Mouse (Mus musculus) limb, embryonic 11.5 days (tissue): ENCODE data around the gene Mucl3. TPM values are rescaled to one million over a fixed set of nuclear protein-coding genes. Genes with fewer than 3 reads are reported as not detected.

Experiments used
- ATAC-seq: fragments of 200-750 bp; cut with Nextera tagmentation; 2 replicates; pipeline ENCODE4 v1.8.0; 2017; ENCODE audit warnings: low read depth; ENCODE audit not compliant: insufficient number of reproducible peaks, low FRiP score, low TSS enrichment
- DNase-seq: peaks from one replicate; pipeline ENCODE4 v3.0.0-alpha.2; 2015; ENCODE audit warnings: low spot score
- H3K27ac ChIP-seq: fragments of 300-500 bp; sonication (generic); replicated peaks from 2 replicates; pipeline ENCODE4 v1.5.1; 2014; ENCODE audit warnings: low read depth, mild to moderate bottlenecking, low read length
- H3K27me3 ChIP-seq: fragments of 300-500 bp; sonication (generic); 2 replicates; pipeline ENCODE4 v1.6.1; 2014; ENCODE audit warnings: mild to moderate bottlenecking, low read length, mixed read lengths; ENCODE audit not compliant: control insufficient read depth, insufficient read depth
- H3K36me3 ChIP-seq: fragments of 300-500 bp; sonication (generic); 2 replicates; pipeline ENCODE4 v1.6.1; 2014; ENCODE audit warnings: mild to moderate bottlenecking, low read length, moderate library complexity, mixed read lengths; ENCODE audit not compliant: control insufficient read depth, insufficient read depth
- H3K4me1 ChIP-seq: fragments of 300-500 bp; sonication (generic); 2 replicates; pipeline ENCODE4 v1.6.1; 2014; ENCODE audit warnings: low read length, mixed read lengths; ENCODE audit not compliant: control insufficient read depth, insufficient read depth
- H3K4me2 ChIP-seq: fragments of 300-500 bp; sonication (generic); 2 replicates; pipeline ENCODE4 v1.6.1; 2014; ENCODE audit warnings: low read depth, mild to moderate bottlenecking, moderate library complexity; ENCODE audit not compliant: severe bottlenecking
- H3K4me3 ChIP-seq: fragments of 300-500 bp; sonication (generic); 2 replicates; pipeline ENCODE4 v1.5.1; 2014; ENCODE audit warnings: low read depth, low read length
- H3K9ac ChIP-seq: fragments of 300-500 bp; sonication (generic); 2 replicates; pipeline ENCODE4 v1.6.1; 2014; ENCODE audit warnings: mild to moderate bottlenecking, low read length
- H3K9me3 ChIP-seq: fragments of 300-500 bp; sonication (generic); 2 replicates; pipeline ENCODE4 v1.6.1; 2016; ENCODE audit warnings: low read length; ENCODE audit not compliant: control insufficient read depth
- WGBS: fragments of 180-500 bp; shearing (Covaris S2); extraction: QIAGEN DNeasy Blood & Tissue Kit; methylation state at CpG from one replicate; pipeline ENCODE4 v1.1.7; 2014; 5-methylcytosine and 5-hydroxymethylcytosine counted together
- polyA plus RNA-seq: library from polyadenylated mRNA; unstranded; fragments of >200 nt; fragmentation: Nextera tagmentation; extraction: Ambion mirVana; gene quantifications from 2 replicates; pipeline ENCODE4 v1.2.1, GENCODE M21; 2014

Mucl3 gene
- polyA plus RNA-seq, 1 experiment from 2014 or later, result not detected

DNA sequence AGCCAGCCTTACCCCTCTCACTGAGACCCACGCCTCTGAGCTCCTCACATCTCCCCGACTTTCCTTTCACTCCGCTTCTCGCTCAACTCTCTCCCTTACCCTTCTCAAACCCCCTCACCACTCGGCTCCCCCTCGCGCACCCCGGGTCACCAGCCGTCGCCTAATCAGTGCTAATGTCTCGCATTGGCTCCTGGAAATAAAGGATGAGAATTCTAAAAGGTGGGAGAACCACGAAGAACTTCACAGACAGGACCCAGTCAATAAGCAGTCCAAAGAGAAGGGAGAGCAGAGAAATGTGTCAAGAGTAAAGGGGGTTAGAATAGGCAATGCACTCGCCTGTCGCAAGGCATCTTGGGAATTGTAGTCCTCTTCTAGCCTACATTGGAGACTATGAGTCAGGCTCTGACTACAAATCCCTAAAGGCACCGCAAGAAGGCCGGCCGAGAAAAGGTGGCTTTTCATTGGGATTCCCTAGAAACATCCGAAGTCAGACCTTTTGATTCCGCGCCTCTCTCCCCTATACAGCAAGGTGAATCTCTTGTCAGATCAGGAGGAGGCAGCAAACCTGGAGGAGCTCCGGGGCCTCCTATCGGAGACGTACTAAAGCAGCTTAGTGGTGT, 30.0 kb upstream of the Mucl3 start, which contains the start of gene Gtf2h4:
TSS of gene Gtf2h4 (minus strand) at position 324 of the 620 bp plus-strand sequence.
- H3K27ac ChIP-seq, result no peak within 1 kb of the TSS
- peak; percentile 88 for DNase-seq
- peak within 1 kb of the TSS; percentile 74 for H3K9ac ChIP-seq
- H3K36me3 ChIP-seq, result peaks cover 4% of the 10 kb centered on the region; the same call in 1 of the 2 replicates
- ATAC-seq, result peak; percentile 89
- peak within 1 kb of the TSS; percentile 44 for H3K4me2 ChIP-seq
- WGBS, result 4% methylated on average over 23 of the region's 23 CpGs
- no peaks in the 10 kb centered on the region for H3K9me3 ChIP-seq
- H3K4me1 ChIP-seq, result peaks cover 2% of the 10 kb centered on the region; the same call in 1 of the 2 replicates
- peak within 1 kb of the TSS; percentile 51 for H3K4me3 ChIP-seq
- H3K27me3 ChIP-seq, result no peaks in the 10 kb centered on the region

DNA sequence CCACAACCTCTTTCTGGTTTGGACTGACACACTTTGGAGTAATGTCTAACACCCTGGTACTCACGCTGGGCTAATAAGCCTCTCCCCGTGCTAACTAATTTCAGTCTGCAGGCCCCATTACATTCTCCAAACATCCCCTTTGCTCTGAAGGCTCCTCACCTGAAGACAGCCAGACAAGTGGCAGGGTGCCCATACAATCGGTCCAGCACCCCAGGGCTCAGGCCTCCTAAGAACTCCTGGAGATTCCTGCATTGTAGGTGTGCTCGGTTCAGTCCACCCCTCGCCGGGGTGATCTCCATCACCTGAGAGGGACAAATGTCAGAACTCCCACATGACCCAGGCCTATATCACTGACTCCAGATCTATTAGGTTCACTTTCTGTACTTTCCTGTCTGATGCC, 29.0 kb upstream of the Mucl3 start:
- H3K4me1 ChIP-seq, result peaks cover 2% of the 10 kb centered on the region; the same call in 1 of the 2 replicates
- H3K4me3 ChIP-seq, result no peak overlapping the region
- peak overlapping the region; percentile 44 for H3K4me2 ChIP-seq
- ATAC-seq (no peak), DNase-seq (no peak)
- H3K9ac ChIP-seq, result no peak overlapping the region
- H3K36me3 ChIP-seq, result peaks cover 4% of the 10 kb centered on the region; the same call in 1 of the 2 replicates
- 90% methylated on average over 6 of the region's 6 CpGs for WGBS
- H3K27ac ChIP-seq, result no peak overlapping the region
- no peaks in the 10 kb centered on the region for H3K27me3 ChIP-seq
- H3K9me3 ChIP-seq, result no peaks in the 10 kb centered on the region

DNA sequence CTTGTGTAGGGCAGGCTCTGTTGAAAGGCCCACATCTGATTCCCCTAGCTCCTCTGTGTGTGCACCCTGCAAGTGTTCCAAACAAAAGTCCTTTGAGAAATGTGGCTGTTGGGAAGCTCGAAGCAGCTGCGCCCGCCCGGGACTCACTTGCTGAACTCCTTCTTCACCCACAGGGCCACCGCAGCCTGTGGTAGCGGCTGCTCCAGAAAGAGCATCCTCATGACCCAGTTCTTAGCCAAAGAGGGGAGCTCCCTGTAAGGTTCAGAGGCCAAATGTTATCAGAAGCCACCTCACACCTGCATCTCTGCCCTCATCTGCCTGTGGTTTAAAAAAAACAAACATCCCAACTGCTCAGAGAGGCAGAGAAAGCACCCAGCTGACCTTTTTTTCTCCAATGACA, 28.4 kb upstream of the Mucl3 start:
- Histone ChIP-seq H3K9ac (no peak overlapping the region), H3K4me1 (peaks cover 4% of the 10 kb centered on the region), H3K4me2 (no peak overlapping the region), H3K9me3 (no peaks in the 10 kb centered on the region), H3K4me3 (no peak overlapping the region), H3K27ac (no peak overlapping the region), H3K36me3 (peaks cover 4% of the 10 kb centered on the region; the same call in 1 of the 2 replicates), H3K27me3 (no peaks in the 10 kb centered on the region)
- WGBS, result 84% methylated on average over 6 of the region's 6 CpGs
- DNase-seq, result no peak
- ATAC-seq, result no peak

DNA sequence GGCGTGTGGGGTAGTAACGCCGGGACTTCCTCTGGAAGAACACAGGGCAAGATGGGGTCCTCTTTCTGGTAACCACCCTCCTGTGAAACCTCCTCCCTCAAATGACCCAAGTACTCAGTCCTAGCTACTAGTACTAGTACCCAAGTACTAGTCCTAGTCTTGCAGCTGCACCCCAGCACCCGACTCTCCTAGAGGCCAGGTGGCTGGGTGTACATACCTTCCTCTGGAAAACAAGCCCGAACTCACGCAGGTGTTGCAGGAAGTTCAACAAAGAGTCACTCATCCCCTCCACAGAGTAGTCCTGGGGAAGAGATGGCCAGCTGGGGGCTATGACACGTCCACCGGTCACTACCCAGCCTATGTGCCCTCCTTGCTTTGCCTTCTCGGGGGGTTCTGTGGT, 26.2 kb upstream of the Mucl3 start:
- no peak for ATAC-seq
- Histone ChIP-seq H3K36me3 (peaks cover 5% of the 10 kb centered on the region; the same call in 1 of the 2 replicates), H3K9ac (no peak overlapping the region), H3K9me3 (no peaks in the 10 kb centered on the region), H3K27me3 (no peaks in the 10 kb centered on the region), H3K4me2 (no peak overlapping the region), H3K4me3 (no peak overlapping the region), H3K4me1 (peaks cover 8% of the 10 kb centered on the region), H3K27ac (no peak overlapping the region)
- no peak for DNase-seq
- WGBS, result 94% methylated on average over 9 of the region's 9 CpGs

DNA sequence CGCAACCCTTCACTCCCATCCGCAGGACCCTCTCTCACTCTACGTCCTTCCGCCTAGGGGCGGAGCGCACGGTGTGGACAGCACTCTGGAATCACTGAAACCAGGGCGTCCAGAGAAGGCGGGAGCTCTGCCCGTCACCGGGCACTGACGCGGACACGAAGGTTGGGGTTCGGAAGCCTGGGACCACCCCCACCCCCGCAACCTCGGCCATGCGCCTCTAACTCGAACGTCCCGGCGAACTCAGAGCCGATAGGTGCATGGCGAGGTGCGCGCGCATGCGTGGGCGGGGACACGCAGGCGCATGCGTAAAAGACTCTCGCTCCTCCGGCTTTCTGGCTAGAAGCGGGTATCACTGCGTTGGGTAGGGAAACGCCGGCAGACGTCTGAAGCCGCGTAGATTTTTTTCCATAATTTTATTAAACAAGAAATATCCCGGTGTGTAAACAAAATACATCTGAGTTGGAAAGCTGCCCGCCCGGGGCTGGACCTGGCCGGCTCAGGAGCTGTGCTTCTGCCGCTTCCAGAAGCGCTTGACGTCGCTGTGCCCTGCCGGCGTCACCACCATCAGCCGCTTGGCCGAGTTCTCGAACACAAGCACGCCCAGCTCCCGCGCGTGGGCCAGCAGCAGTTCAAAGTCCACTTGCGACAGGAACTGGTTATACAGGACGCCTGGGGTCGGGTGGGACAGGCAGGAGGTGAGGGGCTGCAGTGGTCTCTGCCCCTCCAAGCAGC, 24.0 kb upstream of the Mucl3 start, which contains the start of gene Vars2:
TSS of gene Vars2 (minus strand) at position 259 of the 732 bp plus-strand sequence.
- Histone ChIP-seq H3K4me1 (peaks cover 6% of the 10 kb centered on the region; the same call in 1 of the 2 replicates), H3K4me2 (peak within 1 kb of the TSS; percentile 94), H3K9ac (peak within 1 kb of the TSS; percentile 71), H3K9me3 (no peaks in the 10 kb centered on the region), H3K27me3 (no peaks in the 10 kb centered on the region), H3K4me3 (peak within 1 kb of the TSS; percentile 52), H3K27ac (peak within 1 kb of the TSS; percentile 53), H3K36me3 (peaks cover 10% of the 10 kb centered on the region)
- WGBS, result under 1% methylated on average over 61 of the region's 61 CpGs
- DNase-seq (peak; percentile 97), ATAC-seq (peak; percentile 84)

DNA sequence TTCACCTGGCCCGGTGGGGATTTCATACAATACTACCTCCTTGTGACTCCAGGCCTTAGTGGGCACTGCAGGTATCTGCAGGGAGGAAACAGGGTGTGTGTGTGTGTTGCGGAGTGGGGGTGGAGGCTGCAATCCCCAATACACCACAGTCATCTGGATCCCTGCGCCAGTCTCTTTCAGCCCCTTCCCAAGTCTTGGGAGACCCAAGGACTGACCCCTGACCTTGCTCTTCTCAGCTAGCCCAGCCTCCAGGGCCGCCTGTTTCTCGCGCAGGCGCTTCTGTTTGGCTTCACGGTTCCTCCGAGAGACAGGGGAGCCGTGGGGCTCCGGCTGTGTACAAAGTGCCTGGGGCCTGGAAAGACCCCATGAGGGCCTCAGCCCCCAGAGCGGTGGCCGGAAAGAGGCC, 23.4 kb upstream of the Mucl3 start:
- peak; percentile 41 for ATAC-seq
- peak overlapping the region; percentile 94 for H3K4me2 ChIP-seq
- H3K27me3 ChIP-seq, result no peaks in the 10 kb centered on the region
- peaks cover 10% of the 10 kb centered on the region for H3K36me3 ChIP-seq
- 3% methylated on average over 13 of the region's 13 CpGs for WGBS
- H3K4me1 ChIP-seq, result peaks cover 6% of the 10 kb centered on the region; the same call in 1 of the 2 replicates
- peak overlapping the region; percentile 53 for H3K27ac ChIP-seq
- no peaks in the 10 kb centered on the region for H3K9me3 ChIP-seq
- H3K4me3 ChIP-seq, result peak overlapping the region; percentile 52
- no peak for DNase-seq
- peak overlapping the region; percentile 66 for H3K9ac ChIP-seq

DNA sequence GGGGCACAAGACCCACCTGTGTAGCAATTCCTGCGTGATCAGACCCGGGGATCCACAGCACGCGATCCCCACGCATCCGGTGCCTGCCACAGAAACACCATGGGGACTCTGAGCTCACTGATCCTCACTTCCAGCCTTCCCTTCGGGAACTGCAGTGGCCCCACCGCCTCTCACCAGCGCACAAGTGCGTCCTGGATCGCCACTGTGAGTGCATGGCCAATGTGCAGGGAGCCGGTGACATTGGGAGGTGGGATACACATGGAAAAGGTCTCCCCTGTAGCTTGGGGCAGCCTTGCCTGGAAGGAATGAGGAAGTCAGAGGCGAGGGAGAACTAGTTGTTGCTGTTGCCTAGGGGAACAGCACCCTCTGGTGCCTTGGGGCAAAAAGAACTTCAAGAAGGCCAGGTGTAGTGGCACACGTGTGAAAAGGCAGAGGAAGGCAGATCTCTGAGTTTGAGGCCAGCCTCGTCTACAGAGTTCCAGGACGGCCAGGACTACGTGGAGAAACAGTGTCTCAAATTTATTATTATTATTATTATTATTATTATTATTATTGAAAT, 22.5 kb upstream of the Mucl3 start:
- no peaks in the 10 kb centered on the region for H3K9me3 ChIP-seq
- WGBS, result 83% methylated on average over 17 of the region's 17 CpGs
- no peak overlapping the region for H3K27ac ChIP-seq
- peaks cover 6% of the 10 kb centered on the region; the same call in 1 of the 2 replicates for H3K4me1 ChIP-seq
- ATAC-seq, result no peak
- H3K9ac ChIP-seq, result no peak overlapping the region
- H3K36me3 ChIP-seq, result peaks cover 10% of the 10 kb centered on the region
- no peak overlapping the region for H3K4me3 ChIP-seq
- DNase-seq, result no peak
- no peaks in the 10 kb centered on the region for H3K27me3 ChIP-seq
- H3K4me2 ChIP-seq, result peak overlapping the region; percentile 94; the same call in 1 of the 2 replicates

DNA sequence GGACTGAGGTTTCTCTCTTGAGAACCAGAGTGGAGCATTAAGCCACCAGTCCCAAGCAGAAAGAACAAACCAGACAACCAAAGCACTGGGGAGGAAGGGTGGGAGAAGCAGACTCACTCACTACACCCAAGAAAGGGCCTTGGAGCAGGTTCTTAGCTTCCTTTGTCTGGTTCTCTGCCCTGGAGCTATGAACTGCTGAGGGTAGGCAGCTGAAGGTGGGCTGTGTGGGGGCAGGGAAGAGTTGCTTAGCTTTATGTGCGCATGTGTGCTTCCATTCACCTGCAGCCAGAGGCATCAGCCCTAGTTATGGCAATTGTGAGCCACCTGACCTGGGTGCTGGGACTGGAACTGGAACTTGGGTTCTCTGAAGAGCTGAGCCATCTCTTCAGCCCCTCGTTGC, 9.6 kb upstream of the Mucl3 start:
- no peak for ATAC-seq
- Histone ChIP-seq H3K4me2 (no peak overlapping the region), H3K4me3 (no peak overlapping the region), H3K36me3 (peaks cover 14% of the 10 kb centered on the region), H3K9me3 (no peaks in the 10 kb centered on the region), H3K4me1 (no peaks in the 10 kb centered on the region), H3K27ac (no peak overlapping the region), H3K27me3 (no peaks in the 10 kb centered on the region), H3K9ac (no peak overlapping the region)
- DNase-seq, result no peak
- WGBS, result 88% methylated on average over 2 of the region's 2 CpGs
